Mouse (Mus musculus) erythroid progenitor cell, adult 5-6 weeks (primary cell): Measurements from ENCODE around the gene BC048679. TPM values are rescaled to one million over a fixed set of nuclear protein-coding genes. Genes with fewer than 3 reads are reported as not detected.

Experiments used
- ATAC-seq: replicated peaks from 2 replicates; pipeline ENCODE4 v1.8.0; 2016; ENCODE audit warnings: moderate number of reproducible peaks, mild to moderate bottlenecking, moderate TSS enrichment, inconsistent platforms; ENCODE audit not compliant: poor library complexity, low FRiP score, severe bottlenecking
- total RNA-seq, 2 experiments: library from RNA; stranded (forward) in 1 of 2; stranded (reverse) in 1 of 2; fragments of 150-400 nt in 1 of 2; fragments of 186-747, 209-891 nt in 1 of 2; gene quantifications; 2 replicates each; pipeline versions ENCODE4 v1.2.3 to v1.2.4; 2015 to 2017; ENCODE audit warnings: low replicate concordance in 2 of 2

Gene BC048679
- not detected in 2 replicates for total RNA-seq (2015; ENCODE audit: low replicate concordance)
- not detected in 2 replicates for total RNA-seq (2017; ENCODE audit: low replicate concordance)

DNA sequence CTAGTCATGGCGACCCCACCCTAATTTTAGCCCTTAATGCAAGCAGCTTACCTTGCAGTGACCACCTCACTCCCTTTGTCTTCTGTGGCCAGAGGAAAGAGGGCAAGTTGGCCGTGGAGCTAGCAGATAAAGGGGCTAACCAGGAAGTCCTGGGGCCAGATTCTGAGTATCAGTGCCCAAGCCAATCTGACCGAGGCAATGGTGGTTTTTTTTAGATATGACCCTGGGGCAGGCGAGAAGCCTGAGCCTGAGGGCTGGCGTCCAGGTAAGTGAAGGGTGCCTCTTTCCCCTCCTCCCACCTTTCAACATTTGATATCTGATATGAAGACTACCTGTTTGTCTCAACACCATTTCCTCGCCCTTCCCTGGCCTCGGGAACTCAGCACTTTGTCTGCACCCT, at the start of gene BC048679:
Gene BC048679 (minus strand): TSS at position 101 of the 400 bp plus-strand sequence.
- no peak for ATAC-seq

DNA sequence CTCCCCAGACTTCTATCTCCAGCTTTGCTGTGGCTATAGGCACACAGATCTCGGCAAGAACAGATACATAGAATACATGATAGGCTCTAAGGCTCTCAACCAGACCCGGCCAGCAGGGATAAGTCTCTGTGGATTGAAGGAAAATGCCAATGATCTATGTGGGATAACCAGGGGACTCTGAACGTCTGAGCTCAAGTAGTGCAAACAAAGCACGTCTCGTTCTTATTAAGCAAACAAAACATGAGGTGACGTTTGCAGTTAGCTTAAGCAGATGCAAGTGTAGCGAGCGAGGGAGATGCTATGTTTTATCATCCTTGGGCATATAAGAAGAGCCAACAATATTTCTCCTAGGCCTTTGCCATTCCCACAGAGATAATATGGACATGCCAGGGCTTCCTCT, 44.9 kb upstream of the BC048679 start:
- ATAC-seq = no peak

DNA sequence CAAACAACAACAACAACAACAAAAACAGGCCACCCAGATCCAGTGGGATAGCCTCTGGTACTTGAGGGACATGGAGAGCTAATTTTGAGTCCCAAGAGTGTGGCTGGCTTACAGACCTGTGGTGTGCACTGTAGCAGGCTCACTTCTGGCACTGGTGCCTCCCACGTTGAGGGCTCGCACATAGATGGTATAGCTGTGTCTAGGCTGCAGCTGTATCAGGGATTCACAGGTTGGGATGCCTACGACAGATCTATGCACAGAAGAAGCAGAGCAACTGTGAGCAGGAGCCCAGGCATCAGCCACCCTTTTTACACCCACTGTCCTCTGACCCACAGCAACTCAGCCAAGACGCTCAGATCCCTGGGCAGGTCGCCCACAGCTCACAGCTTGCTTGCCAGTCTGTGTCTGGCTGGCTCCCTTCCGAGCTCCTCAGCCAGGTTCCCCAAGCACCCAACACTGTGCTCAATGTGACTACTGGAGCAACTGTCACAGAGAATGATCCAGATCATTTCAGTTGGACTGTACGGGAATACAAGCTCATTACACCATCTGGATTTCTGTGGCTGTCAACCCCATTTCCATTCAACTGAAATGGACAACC, 43.9 kb upstream of the BC048679 start:
- no peak for ATAC-seq

DNA sequence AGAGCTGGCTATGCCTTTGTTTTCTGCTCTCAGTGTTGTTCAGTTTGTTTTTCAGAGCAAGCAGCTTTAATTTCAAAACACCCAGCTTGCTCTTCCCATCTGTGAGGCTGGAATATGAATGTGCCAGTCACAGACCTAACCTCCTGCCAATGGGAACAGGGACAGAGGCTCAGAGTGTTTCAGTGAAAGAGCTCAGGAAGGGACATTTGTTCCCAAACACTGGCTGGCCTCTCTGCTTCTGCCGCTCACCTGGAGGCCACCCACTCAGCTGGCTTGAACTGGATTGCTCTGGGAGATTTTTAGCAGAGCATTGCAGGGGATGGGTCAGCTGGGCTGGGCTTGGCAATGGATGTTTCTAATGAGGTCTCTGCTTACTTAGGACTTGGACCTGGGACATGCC, 42.9 kb upstream of the BC048679 start:
- ATAC-seq = no peak

DNA sequence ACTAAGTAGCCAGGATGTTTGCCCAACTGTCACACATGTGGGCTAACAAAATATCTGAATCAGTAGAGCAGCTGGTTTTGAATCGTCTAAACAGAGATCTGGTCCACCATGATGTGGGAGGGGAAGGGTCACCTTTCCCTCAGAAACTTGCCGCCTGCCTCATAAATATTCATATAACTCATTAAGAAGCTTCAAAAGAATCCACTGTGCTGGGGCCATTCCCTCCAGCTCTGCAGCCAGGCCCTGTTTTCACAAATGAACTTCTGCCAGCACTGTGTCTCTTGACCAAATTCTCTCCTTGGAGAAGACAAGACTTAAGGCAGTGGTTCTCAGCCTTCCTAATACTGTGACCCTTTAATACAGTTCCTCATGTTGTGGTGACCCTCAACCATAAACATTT, 41.5 kb upstream of the BC048679 start:
- no peak for ATAC-seq

DNA sequence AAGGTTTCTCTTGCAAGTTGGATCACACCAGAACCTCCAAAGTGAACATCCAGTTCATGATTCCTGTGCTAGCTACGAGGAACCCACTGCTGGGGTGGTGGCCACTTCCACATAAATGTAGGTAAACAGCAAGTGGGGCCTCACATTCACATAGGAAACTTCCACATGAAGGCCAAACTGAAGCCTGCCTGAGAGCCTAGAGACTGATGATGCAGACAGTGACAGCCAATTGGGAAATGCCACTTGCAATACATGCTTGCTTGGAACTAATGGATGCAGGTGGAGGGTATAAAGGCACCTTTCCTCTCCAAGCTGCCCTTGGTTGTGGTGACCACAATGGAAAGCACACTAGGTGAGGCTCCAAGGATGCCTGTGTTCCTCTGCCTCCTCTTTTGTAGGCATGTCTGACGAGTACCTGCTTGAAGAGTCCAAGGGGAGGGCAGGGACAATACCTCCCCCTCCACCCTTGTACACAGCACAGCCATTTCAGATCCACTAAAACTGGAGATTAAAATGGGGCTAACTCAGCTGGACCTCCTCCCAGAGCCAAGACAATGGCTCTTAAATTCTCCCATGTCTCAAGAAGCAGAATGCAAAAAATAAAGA, 40.1 kb upstream of the BC048679 start:
- no peak for ATAC-seq

DNA sequence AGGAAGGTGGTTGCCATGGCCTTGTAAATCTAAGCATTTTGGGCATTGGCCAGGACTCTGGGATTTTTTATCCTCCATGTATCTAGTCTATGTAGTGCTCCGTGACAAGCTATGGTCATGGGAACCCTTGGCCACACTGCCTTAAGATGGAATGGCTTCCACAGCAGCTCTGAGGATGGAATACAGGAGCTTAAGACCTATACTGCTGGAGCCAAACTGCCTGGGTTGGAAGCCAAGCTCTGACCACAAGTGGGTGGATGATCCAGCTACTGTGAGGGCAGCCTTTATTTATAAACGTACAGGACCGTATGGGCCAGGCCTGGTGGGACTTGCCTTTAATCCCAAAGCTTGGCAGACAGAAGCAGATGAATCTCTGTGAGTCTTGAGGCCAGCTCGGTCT, 38.4 kb upstream of the BC048679 start:
- ATAC-seq = no peak

DNA sequence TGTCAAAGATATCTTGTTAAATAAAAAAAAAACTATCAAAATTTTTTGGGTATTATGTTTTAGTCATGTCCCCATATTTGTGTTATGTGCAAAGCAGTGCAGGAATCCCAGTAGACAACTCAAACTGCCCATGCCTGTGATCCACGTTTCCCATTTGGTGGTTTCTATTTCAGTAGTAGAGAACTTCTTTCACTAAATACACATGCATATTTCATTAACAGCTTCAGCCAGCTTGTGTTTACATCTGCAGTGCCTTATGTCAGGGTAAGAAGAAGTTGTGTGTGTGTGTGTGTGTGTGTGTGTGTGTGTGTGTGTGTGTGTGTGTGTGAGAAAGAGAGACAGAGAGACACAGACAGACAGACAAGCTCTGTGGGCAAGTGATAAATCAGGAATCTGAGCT, 33.4 kb upstream of the BC048679 start:
- ATAC-seq = no peak

DNA sequence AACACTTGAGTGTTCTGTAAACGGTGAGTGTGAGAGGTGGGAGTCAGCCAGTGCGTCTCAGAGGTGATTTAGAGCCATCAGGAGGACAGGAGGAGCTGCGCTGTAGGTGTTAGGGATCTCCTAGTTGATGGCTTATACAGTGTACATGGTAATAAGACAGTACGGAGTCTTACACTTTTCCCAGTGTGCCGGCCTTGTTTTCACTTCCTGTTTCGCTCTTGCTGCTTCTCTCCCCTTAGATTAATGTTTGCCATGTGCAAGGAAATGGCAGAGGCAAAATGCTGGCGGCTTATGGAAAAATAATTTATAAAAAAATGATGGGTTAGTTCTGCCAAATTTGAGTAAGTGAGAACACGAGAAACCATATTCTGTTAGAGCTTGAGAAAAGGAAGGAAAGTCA, 30.8 kb upstream of the BC048679 start:
- no peak for ATAC-seq

DNA sequence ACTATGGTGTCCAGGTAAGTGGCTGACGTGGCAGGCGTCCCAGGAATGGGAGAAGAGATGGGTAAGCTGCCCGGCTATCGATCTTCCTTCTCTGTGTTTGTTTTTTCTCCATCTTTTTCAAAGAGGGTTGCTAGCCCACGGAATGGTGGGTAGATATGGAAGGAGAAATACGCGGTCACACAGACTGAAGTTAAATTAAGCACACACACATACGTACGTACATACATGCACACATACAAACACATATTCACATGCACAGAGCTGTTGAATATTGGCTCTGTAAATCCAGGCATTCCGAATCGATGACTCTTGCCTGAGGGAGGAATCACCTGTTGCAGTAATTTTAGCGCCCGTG, 25.6 kb upstream of the BC048679 start:
- ATAC-seq = peak; percentile 53

DNA sequence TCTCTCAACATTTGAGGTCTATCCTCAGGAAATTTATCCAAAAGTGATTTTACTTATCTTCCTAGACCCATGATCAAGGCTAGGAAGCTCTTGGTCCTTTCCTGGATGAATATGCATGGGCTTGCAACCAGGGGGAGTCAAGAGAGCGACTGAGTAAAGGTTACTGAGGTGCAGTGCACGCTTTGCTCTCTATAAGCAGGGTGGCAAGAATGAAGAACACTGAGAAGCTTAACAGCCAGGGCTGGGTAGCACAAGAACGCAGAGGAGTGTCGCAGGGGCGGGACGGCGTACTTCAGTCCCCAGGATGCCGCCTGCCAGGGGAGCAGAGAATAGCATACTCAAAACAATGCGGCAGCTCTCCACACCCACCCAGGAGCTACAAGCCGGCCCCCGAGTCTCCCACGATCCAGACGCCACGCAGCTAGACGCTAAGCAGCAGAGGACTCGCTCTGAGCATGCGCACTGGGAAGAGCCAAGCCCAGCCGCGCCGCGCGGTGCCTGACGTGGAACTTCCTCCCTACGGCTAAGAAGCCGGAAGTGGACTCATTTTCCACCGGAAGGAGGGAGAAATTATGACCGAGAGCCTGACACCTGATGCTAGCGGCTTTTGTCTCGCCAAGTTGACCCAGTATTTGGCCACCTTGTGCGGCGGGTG, 25.1 kb upstream of the BC048679 start:
- peak; percentile 99 for ATAC-seq

DNA sequence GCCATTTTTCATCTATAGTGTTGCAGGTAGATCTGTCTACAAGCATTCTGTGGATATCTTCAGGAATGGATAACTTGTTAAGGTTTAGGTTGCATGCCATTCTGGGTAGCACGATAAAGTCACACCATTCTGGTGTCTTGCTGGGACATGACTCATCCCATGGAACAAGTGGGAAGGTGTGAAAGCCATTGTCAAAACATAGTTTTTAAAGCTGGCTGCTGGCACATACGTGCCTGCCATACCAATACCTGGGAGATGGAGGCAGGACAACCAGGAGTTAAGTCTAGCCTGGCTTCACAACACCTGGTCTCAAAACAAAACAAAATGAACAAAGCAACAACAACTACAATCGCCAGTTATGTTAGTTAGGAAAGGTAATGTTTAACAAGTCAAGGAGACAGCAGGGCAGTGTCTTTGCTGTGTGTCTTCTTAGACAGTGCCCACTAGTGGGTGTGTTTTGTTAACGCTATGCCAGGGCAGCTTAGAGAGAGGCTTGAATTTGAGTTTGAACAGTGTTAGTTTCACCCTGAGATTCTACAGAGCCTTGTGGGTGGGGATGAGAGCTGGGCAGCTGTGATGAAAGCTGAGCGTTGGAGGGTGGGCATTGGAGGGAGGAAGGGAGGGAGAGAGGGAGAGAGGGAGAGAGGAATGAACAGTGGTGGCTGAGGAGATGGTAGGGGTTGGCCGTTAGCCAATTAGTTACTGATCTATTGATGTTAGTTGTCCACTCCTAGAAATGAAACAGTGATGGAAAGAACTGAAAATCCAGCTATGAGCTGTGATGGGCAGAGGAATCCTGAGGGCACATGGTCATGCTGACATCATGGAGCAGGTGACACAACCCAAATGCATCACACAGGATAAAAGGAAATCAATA, 18.3 kb upstream of the BC048679 start:
- no peak for ATAC-seq

DNA sequence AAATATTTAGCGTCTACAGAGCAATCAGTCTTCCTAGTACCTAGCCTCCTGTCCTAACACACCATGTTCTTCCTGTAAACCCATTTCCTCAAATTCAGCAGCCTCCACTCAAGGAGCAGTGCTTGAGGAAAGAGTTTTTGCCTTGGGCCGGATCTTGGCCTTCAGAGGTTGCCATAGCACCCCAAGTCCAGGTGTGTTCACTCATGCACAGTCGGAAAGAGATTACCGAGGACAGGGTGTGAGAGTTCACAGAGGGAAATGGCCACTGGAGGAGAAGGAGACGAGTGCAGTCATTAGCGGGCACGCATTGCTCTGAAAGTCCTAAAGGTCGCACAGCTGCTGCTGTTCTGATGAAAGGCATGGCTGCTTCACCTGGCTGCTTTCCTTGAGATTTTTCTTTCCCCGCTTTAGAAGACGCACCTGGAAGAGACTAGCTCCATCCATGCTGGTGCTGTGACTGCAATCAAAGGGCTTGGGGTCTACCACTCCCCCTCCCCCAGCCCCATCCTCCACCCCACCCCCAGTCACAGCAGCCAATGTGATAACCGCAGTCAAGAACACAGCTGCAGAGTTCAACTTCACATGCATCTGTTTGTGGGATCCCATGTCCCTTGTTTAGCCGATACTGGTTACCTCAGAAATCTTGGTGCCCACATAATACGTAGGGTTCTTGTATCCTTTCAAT, 17.0 kb upstream of the BC048679 start:
- no peak for ATAC-seq

DNA sequence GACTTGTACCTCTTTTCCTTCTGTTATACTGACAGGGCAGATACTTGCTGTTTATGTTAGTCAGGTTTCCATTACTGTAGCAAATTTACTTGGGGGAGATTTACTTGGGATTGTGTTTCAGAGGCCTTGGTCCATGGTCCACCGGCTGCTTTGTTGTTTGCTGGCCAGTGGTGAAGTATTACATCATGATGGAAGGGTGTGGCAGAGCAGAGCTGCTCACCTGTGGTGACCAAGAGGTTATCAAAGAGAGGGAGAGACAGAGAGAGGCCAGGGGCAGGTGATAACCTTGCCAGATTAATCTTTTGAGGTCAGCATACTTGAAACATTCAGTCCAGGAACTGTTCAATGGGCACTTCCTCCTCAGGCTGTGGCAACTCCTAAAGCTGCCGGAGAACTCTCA, 3.0 kb upstream of the BC048679 start:
- no peak for ATAC-seq

DNA sequence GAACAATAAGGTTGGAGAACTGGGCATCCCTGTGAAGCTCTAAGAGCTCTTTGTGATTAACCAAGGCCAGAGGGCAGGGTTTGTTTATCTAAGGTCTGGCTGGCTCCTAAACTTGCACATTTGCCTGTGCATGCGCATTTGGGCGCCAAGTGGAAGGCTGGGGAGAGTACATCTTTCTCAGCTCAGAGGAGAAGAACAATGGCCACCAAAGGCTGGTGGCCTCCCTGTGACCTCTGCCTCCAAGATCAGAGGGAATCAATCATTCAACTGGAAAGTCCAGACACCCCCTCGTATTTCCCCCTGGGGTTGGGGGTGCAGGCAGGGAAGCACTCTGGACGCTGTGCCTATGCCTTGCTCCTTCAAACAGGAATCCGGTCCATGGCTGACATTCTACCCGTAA, 910 bp downstream of the BC048679 start:
- ATAC-seq = no peak

DNA sequence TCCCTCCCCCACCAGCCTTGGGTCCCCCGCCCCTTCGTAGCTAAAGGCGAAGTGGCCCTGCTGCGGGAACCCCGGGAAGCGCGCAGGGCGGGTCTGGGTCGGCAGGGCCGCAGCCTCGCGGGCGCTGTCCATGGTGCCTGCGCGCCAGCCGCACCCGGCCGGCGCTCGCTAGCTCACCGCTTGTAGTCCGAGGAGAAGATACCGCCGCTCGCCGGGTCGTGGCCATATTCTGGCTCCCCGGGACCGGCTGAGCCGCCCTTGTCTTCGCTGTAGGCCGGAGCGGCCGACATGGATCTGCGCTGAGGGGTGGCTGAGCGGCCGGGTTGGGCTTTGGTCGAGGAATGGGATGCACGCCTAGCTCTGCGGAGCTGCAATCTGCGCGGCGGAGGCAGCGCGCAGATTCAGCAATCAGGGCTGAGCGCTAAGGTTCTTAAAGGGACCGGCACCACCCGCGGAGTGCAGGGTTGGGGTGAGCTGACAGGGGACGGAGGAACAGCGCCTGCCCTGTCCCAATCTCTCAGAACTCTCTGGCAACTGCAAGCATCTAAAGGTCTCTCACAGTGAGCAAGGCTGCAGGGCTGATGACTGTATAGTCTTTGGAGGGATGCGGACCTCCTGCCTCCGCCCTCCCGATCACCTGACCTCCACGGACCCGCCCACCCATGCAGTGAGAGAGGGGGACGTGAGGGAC, 4.6 kb downstream of the BC048679 start, which contains the start of gene Ap3b2:
Gene Ap3b2 (minus strand): TSS at position 595 of the 691 bp plus-strand sequence.
- no peak for ATAC-seq

DNA sequence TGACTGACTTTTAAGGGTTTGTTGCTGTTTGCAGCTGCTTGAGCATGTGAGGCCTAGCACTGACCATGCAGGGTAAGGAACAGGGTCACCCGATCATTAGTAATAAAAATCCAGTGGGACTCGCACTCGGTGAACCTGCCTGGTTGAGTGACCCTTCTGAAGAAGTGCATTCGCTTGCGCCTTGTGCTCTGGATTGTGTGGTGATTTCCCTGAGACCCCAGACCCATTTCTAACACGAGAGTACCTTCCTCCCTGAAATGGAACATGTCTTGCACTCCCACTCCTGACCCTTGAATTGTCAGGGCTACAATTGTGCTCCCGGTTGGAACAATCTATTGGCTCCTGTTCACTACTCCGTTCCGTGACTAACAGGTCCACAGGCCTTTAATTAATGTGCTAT, 5.5 kb downstream of the BC048679 start:
- no peak for ATAC-seq

DNA sequence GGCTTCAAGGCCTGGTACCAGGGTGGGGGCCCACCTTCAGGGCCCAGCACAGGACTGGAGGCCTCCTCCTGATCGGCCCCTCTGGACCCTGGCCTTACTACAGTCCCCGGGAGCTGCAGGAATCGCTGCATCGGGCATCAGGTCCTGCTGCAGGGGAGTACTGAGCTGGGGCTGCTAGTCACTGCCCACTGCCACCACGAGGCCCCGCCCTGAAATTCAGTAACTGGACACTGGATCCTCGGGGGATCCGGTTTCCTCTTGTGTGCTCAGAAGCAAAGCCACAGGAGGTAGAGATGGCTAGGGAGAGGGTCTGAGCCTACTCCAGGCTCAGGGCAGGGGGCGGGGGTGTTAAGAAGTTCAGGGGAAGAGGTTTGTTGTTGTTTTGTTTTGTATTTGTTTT, 8.4 kb downstream of the BC048679 start:
- no peak; the same call in 1 of the 2 replicates for ATAC-seq

DNA sequence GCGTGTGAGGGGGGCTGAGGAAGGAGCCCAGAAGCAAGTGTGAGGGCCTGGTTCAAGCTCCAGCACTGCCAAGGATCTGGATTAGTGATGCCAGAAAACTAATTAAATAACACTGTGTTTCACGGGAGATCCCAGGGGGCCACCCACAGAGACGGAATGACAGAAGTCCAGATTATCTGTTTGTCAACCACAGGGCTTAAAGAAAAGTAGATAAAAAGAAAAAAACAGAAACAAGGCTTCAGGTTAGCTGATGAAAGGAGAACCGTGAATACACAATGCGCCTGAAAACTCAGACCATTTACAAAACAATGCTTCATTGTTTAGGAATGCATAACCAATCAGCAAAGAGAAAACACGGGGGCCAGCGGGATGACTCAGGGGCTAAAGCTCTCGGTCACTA, 17.3 kb downstream of the BC048679 start:
- ATAC-seq = no peak
